Mouse (Mus musculus): ENCODE results near the gene Tekt3. TPM values are rescaled to one million over a fixed set of nuclear protein-coding genes. Genes with fewer than 3 reads are reported as not detected.

Gene Tekt3
- polyA plus RNA-seq, 2 experiments from 2014 or later: not detected

Other genes starting within 250 kb of the Tekt3 start
- 1 to 10 TPM; 2.5 to 4.3 TPM for gene Trim16, start 241.4 kb upstream of the Tekt3 start, polyA plus RNA-seq (2017; shearing (Covaris generic))
- 1 to 10 TPM; 8.4 to 9.6 TPM for gene Fbxw10, start 214.6 kb upstream of the Tekt3 start, polyA plus RNA-seq (2017; shearing (Covaris generic))
- 10 to 100 TPM; 57.6 to 61.6 TPM for gene Tvp23b, start 182.2 kb upstream of the Tekt3 start, polyA plus RNA-seq (2017; shearing (Covaris generic))
- not detected for gene Cdrt4, start 110.5 kb upstream of the Tekt3 start, polyA plus RNA-seq (2017; shearing (Covaris generic))
- gene Pmp22, start 67.3 kb downstream of the Tekt3 start, polyA plus RNA-seq (2017; shearing (Covaris generic)): not detected

Measured in CD4-positive, CD25-positive, alpha-beta regulatory T cell, adult 4 months (primary cell).